Mouse (Mus musculus) neural tube, embryonic 13.5 days (tissue): ENCODE measurements around the gene Mboat2. TPM values are rescaled to one million over a fixed set of nuclear protein-coding genes. Genes with fewer than 3 reads are reported as not detected.

ENCODE experiments used
- ATAC-seq: fragments of 200-750 bp; cut with Nextera tagmentation; 2 replicates; pipeline ENCODE4 v1.8.0; 2017; ENCODE audit warnings: low read depth, mild to moderate bottlenecking, moderate TSS enrichment, moderate library complexity
- H3K27ac ChIP-seq: fragments of 300-500 bp; sonication (generic); replicated peaks from 2 replicates; pipeline ENCODE4 v1.5.1; 2015; ENCODE audit warnings: moderate library complexity, mild to moderate bottlenecking, inconsistent platforms
- H3K27me3 ChIP-seq: fragments of 300-500 bp; sonication (generic); 2 replicates; pipeline ENCODE4 v1.6.1; 2015; ENCODE audit warnings: mild to moderate bottlenecking, inconsistent platforms
- H3K36me3 ChIP-seq: fragments of 300-500 bp; sonication (generic); 2 replicates; pipeline ENCODE4 v1.6.1; 2015; ENCODE audit warnings: mild to moderate bottlenecking, inconsistent platforms
- H3K4me1 ChIP-seq: fragments of 300-500 bp; sonication (generic); replicated peaks from 2 replicates; pipeline ENCODE4 v1.6.1; 2015; ENCODE audit warnings: inconsistent platforms
- H3K4me2 ChIP-seq: fragments of 300-500 bp; sonication (generic); 2 replicates; pipeline ENCODE4 v1.6.1; 2015; ENCODE audit warnings: inconsistent platforms, mild to moderate bottlenecking, moderate library complexity
- H3K4me3 ChIP-seq: fragments of 300-500 bp; sonication (generic); 2 replicates; pipeline ENCODE4 v1.5.1; 2015; ENCODE audit warnings: mild to moderate bottlenecking, inconsistent platforms
- H3K9ac ChIP-seq: fragments of 300-500 bp; sonication (generic); 2 replicates; pipeline ENCODE4 v1.6.1; 2015; ENCODE audit warnings: moderate library complexity, mild to moderate bottlenecking, inconsistent platforms
- H3K9me3 ChIP-seq: fragments of 300-500 bp; sonication (generic); 2 replicates; pipeline ENCODE4 v1.6.1; 2016; ENCODE audit warnings: inconsistent platforms
- WGBS: fragments of 180-500 bp; shearing (Covaris S2); methylation state at CpG from one replicate; pipeline ENCODE4 v1.1.7; 2015; 5-methylcytosine and 5-hydroxymethylcytosine counted together
- polyA plus RNA-seq: library from polyadenylated mRNA; unstranded; fragments of >200 nt; fragmentation: Nextera tagmentation; extraction: Ambion mirVana; gene quantifications from 2 replicates; pipeline ENCODE4 v1.2.1, GENCODE M21; 2015

Mboat2 gene
- polyA plus RNA-seq, 1 experiment from 2014 or later = 72.1 TPM

- Histone ChIP-seq H3K4me2 (peak overlapping the region; percentile 76), H3K27me3 (no peaks in the 10 kb centered on the region), H3K36me3 (no peaks in the 10 kb centered on the region), H3K9ac (peak overlapping the region; percentile 92), H3K9me3 (no peaks in the 10 kb centered on the region), H3K27ac (no peak overlapping the region), H3K4me3 (peak overlapping the region; percentile 85), H3K4me1 (peaks cover 58% of the 10 kb centered on the region)
- 25% methylated on average over 2 of the region's 2 CpGs for WGBS
- ATAC-seq = no peak
Measured at GRCm38 (mm10) chr12:24832438-24832837, 1.8 kb downstream of the Mboat2 start.

GRCm38 (mm10) chr12:24837947-24838346, 7.3 kb downstream of the Mboat2 start:
- peaks cover 71% of the 10 kb centered on the region for H3K4me1 ChIP-seq
- 0 out of 2 replicates have a peak, but pooled peaks have one; percentile 46 for ATAC-seq
- WGBS = 48% methylated on average over 2 of the region's 2 CpGs

GRCm38 (mm10) chr12:24841115-24841879, 10.6 kb downstream of the Mboat2 start:
- Histone ChIP-seq H3K9me3 (no peaks in the 10 kb centered on the region), H3K9ac (no peak overlapping the region), H3K4me1 (peaks cover 79% of the 10 kb centered on the region), H3K27me3 (no peaks in the 10 kb centered on the region), H3K4me3 (no peak overlapping the region), H3K4me2 (no peak overlapping the region), H3K27ac (no peak overlapping the region), H3K36me3 (no peaks in the 10 kb centered on the region)
- 59% methylated on average over 9 of the region's 9 CpGs for WGBS
- no peak for ATAC-seq

More at GRCm38 (mm10) chr12:24837947-24838346, 7.3 kb downstream of the Mboat2 start:
- no peaks in the 10 kb centered on the region for H3K36me3 ChIP-seq
- no peak overlapping the region for H3K4me3 ChIP-seq
- H3K27me3 ChIP-seq = no peaks in the 10 kb centered on the region
- no peaks in the 10 kb centered on the region for H3K9me3 ChIP-seq
- no peak overlapping the region for H3K4me2 ChIP-seq
- H3K9ac ChIP-seq = no peak overlapping the region
- H3K27ac ChIP-seq = no peak overlapping the region

- no peaks in the 10 kb centered on the region for H3K27me3 ChIP-seq
- 74% methylated on average over 11 of the region's 11 CpGs for WGBS
- no peaks in the 10 kb centered on the region for H3K9me3 ChIP-seq
- no peak overlapping the region for H3K27ac ChIP-seq
- H3K4me3 ChIP-seq = no peak overlapping the region
- ATAC-seq = no peak
- H3K4me1 ChIP-seq = peaks cover 75% of the 10 kb centered on the region
- no peak overlapping the region for H3K4me2 ChIP-seq
- H3K9ac ChIP-seq = no peak overlapping the region
- no peaks in the 10 kb centered on the region for H3K36me3 ChIP-seq
Measured at GRCm38 (mm10) chr12:24842299-24842910, 11.7 kb downstream of the Mboat2 start.

GRCm38 (mm10) chr12:24843395-24844072, 12.9 kb downstream of the Mboat2 start:
- Histone ChIP-seq H3K4me1 (peaks cover 66% of the 10 kb centered on the region), H3K9me3 (no peaks in the 10 kb centered on the region), H3K4me3 (no peak overlapping the region), H3K36me3 (no peaks in the 10 kb centered on the region), H3K27ac (no peak overlapping the region), H3K9ac (no peak overlapping the region), H3K4me2 (no peak overlapping the region), H3K27me3 (no peaks in the 10 kb centered on the region)
- 58% methylated on average over 7 of the region's 7 CpGs for WGBS
- ATAC-seq = peak; percentile 41; the same call in 1 of the 2 replicates

- Histone ChIP-seq H3K9ac (no peak overlapping the region), H3K9me3 (no peaks in the 10 kb centered on the region), H3K4me3 (no peak overlapping the region), H3K27ac (no peak overlapping the region), H3K27me3 (no peaks in the 10 kb centered on the region), H3K36me3 (no peaks in the 10 kb centered on the region), H3K4me2 (no peak overlapping the region), H3K4me1 (peaks cover 62% of the 10 kb centered on the region)
- WGBS = 69% methylated on average over 4 of the region's 4 CpGs
- ATAC-seq = no peak
Measured at GRCm38 (mm10) chr12:24845344-24845743, 14.7 kb downstream of the Mboat2 start.

- H3K27ac ChIP-seq = no peak overlapping the region
- no peak for ATAC-seq
- no peak overlapping the region for H3K9ac ChIP-seq
- peaks cover 40% of the 10 kb centered on the region for H3K4me1 ChIP-seq
- H3K27me3 ChIP-seq = no peaks in the 10 kb centered on the region
- no peaks in the 10 kb centered on the region for H3K9me3 ChIP-seq
- 82% methylated on average over 5 of the region's 5 CpGs for WGBS
- no peaks in the 10 kb centered on the region for H3K36me3 ChIP-seq
- no peak overlapping the region for H3K4me3 ChIP-seq
- H3K4me2 ChIP-seq = no peak overlapping the region
Measured at GRCm38 (mm10) chr12:24848107-24848506, 17.4 kb downstream of the Mboat2 start.

GRCm38 (mm10) chr12:24857354-24857753, 26.7 kb downstream of the Mboat2 start:
- Histone ChIP-seq H3K36me3 (no peaks in the 10 kb centered on the region), H3K4me2 (no peak overlapping the region), H3K9ac (no peak overlapping the region), H3K9me3 (no peaks in the 10 kb centered on the region), H3K4me1 (peaks cover 14% of the 10 kb centered on the region), H3K27me3 (no peaks in the 10 kb centered on the region), H3K27ac (no peak overlapping the region), H3K4me3 (no peak overlapping the region)
- WGBS = 89% methylated on average over 5 of the region's 5 CpGs
- no peak for ATAC-seq

- Histone ChIP-seq H3K36me3 (no peaks in the 10 kb centered on the region), H3K4me3 (no peak overlapping the region), H3K27ac (no peak overlapping the region), H3K9ac (no peak overlapping the region), H3K4me1 (peaks cover 25% of the 10 kb centered on the region), H3K27me3 (no peaks in the 10 kb centered on the region), H3K4me2 (no peak overlapping the region), H3K9me3 (no peaks in the 10 kb centered on the region)
- 63% methylated on average over 7 of the region's 7 CpGs for WGBS
- no peak for ATAC-seq
Measured at GRCm38 (mm10) chr12:24859357-24859756, 28.7 kb downstream of the Mboat2 start.

GRCm38 (mm10) chr12:24860436-24860835, 29.8 kb downstream of the Mboat2 start:
- Histone ChIP-seq H3K4me1 (peaks cover 35% of the 10 kb centered on the region), H3K9me3 (no peaks in the 10 kb centered on the region), H3K4me3 (no peak overlapping the region), H3K27me3 (no peaks in the 10 kb centered on the region), H3K36me3 (no peaks in the 10 kb centered on the region), H3K4me2 (no peak overlapping the region), H3K9ac (no peak overlapping the region), H3K27ac (no peak overlapping the region)
- 84% methylated on average over 9 of the region's 9 CpGs for whole genome bisulfite sequencing
- ATAC-seq = no peak

- 59% methylated on average over 1 of the region's 1 CpGs for WGBS
- 0 out of 2 replicates have a peak, but pooled peaks have one; percentile 25 for ATAC-seq
- H3K4me1 ChIP-seq = peaks cover 37% of the 10 kb centered on the region
- H3K4me2 ChIP-seq = no peak overlapping the region
- H3K4me3 ChIP-seq = no peak overlapping the region
- H3K36me3 ChIP-seq = no peaks in the 10 kb centered on the region
- H3K27me3 ChIP-seq = no peaks in the 10 kb centered on the region
- no peaks in the 10 kb centered on the region for H3K9me3 ChIP-seq
- no peak overlapping the region for H3K27ac ChIP-seq
- no peak overlapping the region for H3K9ac ChIP-seq
Measured at GRCm38 (mm10) chr12:24863762-24864161, 33.1 kb downstream of the Mboat2 start.

GRCm38 (mm10) chr12:24866645-24867044, 36.0 kb downstream of the Mboat2 start:
- WGBS = 83% methylated on average over 6 of the region's 6 CpGs
- Histone ChIP-seq H3K4me1 (peaks cover 43% of the 10 kb centered on the region), H3K27ac (no peak overlapping the region), H3K4me2 (no peak overlapping the region), H3K27me3 (no peaks in the 10 kb centered on the region), H3K9me3 (no peaks in the 10 kb centered on the region), H3K9ac (no peak overlapping the region), H3K36me3 (no peaks in the 10 kb centered on the region), H3K4me3 (no peak overlapping the region)
- no peak for ATAC-seq
